Mouse (Mus musculus): Measurements from ENCODE around the gene Ndufaf8. TPM values are rescaled to one million over a fixed set of nuclear protein-coding genes. Genes with fewer than 3 reads are reported as not detected.

The Ndufaf8 gene
- polyA plus RNA-seq, 1 experiment from 2014 or later, result 49.7 TPM

- H3K4me1 ChIP-seq, result peaks cover 13% of the 10 kb centered on the region
- H3K4me2 ChIP-seq (replicated peaks), result no peak overlapping the region
- peak overlapping the region; percentile 24 for H3K27ac ChIP-seq (replicated peaks)
- peak; percentile 46; the same call in 1 of the 2 replicates for ATAC-seq (replicated peaks)
- no peak overlapping the region for H3K4me3 ChIP-seq
- no peak overlapping the region for H3K9ac ChIP-seq (replicated peaks)
- H3K36me3 ChIP-seq, result peaks cover 9% of the 10 kb centered on the region
- 74% methylated on average over 10 of the region's 10 CpGs for WGBS
- H3K27me3 ChIP-seq, result no peaks in the 10 kb centered on the region
- H3K9me3 ChIP-seq, result no peaks in the 10 kb centered on the region
Observed at GRCm38 (mm10) chr11:120119936-120120541, 21.3 kb downstream of the Ndufaf8 start.

DNA sequence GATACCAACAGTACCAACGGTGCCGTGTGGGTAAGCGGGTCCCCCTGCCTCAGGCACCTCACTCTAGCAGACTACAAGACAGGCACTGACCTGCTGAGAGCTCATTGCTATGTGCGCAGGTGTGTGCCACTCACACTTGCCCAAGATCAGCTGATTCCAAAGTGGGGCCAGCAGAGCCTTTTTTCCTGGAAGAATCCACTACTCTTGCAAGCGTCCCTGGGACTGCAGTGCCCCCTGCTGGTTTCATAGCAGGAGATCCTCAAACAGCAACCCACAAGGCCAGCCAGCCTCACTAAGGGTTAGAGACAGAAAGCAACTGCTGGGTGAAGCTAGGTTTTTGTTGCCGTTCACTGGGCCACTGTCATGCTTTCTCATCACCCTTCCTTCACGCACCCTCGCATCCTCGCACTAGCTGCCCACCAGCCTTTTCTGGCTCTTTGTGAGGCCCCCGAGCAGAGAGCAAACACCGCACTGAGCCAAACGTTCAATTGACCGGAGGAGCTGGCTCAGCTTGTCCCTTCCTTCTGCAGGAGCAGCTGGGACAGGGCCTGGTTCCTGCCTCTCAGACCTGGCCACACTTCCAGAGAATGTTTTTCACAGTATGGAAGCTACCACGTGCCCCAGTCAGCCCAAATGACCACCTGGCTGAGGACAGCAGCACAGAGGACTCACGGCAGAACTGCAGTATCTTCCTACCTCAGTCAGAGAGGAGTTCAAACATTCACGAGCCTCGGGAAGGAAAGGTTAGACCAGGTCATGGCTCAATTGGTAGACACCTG, 22.1 kb downstream of the Ndufaf8 start:
- Histone ChIP-seq H3K27me3 (no peaks in the 10 kb centered on the region), H3K9ac (replicated peaks) (no peak overlapping the region), H3K4me1 (peaks cover 13% of the 10 kb centered on the region), H3K4me2 (replicated peaks) (no peak overlapping the region), H3K4me3 (no peak overlapping the region), H3K27ac (replicated peaks) (peak overlapping the region; percentile 24; the same call in 1 of the 2 replicates), H3K36me3 (peaks cover 6% of the 10 kb centered on the region), H3K9me3 (no peaks in the 10 kb centered on the region)
- 83% methylated on average over 17 of the region's 17 CpGs for WGBS
- no peak for ATAC-seq (replicated peaks)

- Histone ChIP-seq H3K9ac (replicated peaks) (no peak overlapping the region), H3K4me1 (peaks cover 13% of the 10 kb centered on the region), H3K27me3 (no peaks in the 10 kb centered on the region), H3K9me3 (no peaks in the 10 kb centered on the region), H3K4me3 (no peak overlapping the region), H3K27ac (replicated peaks) (peak overlapping the region; percentile 44), H3K4me2 (replicated peaks) (no peak overlapping the region), H3K36me3 (peaks cover 9% of the 10 kb centered on the region)
- ATAC-seq (replicated peaks), result no peak
- 73% methylated on average over 12 of the region's 12 CpGs for WGBS
Observed at GRCm38 (mm10) chr11:120122126-120122525, 23.4 kb downstream of the Ndufaf8 start.

GRCm38 (mm10) chr11:120126845-120127244, 28.1 kb downstream of the Ndufaf8 start:
- H3K36me3 ChIP-seq, result peaks cover 17% of the 10 kb centered on the region
- H3K4me3 ChIP-seq, result no peak overlapping the region
- H3K9me3 ChIP-seq, result no peaks in the 10 kb centered on the region
- no peaks in the 10 kb centered on the region for H3K27me3 ChIP-seq
- peaks cover 3% of the 10 kb centered on the region; the same call in 1 of the 2 replicates for H3K4me1 ChIP-seq
- WGBS, result 86% methylated on average over 2 of the region's 2 CpGs
- ATAC-seq (replicated peaks), result no peak
- H3K4me2 ChIP-seq (replicated peaks), result no peak overlapping the region
- no peak overlapping the region for H3K9ac ChIP-seq (replicated peaks)
- H3K27ac ChIP-seq (replicated peaks), result no peak overlapping the region

DNA sequence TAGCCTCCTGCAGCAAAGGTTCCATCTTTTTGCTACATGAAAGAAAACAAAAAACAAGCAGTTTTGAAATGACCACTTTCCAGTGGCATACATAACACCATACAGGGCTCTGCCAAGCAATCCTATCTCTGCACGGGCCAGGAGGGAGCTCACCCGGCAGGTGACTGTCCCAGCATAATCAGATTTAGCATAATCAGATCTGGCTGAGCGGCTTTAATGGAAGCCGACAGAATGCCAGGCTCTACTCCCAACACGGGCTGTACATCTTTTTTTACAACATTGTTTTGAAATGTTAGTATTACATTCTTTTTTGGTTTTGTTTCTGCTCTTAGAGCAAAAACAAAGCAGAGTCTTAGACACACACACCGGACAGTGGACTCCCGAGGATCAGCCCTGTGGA, 30.6 kb downstream of the Ndufaf8 start:
- Histone ChIP-seq H3K4me1 (no peaks in the 10 kb centered on the region), H3K9me3 (no peaks in the 10 kb centered on the region), H3K4me2 (replicated peaks) (no peak overlapping the region), H3K27me3 (no peaks in the 10 kb centered on the region), H3K27ac (replicated peaks) (no peak overlapping the region), H3K9ac (replicated peaks) (no peak overlapping the region), H3K36me3 (peaks cover 29% of the 10 kb centered on the region), H3K4me3 (no peak overlapping the region)
- 75% methylated on average over 7 of the region's 7 CpGs for WGBS
- ATAC-seq (replicated peaks), result no peak

GRCm38 (mm10) chr11:120134148-120134547, 35.4 kb downstream of the Ndufaf8 start:
- 93% methylated on average over 5 of the region's 5 CpGs for WGBS
- Histone ChIP-seq H3K36me3 (peaks cover 21% of the 10 kb centered on the region), H3K4me1 (peaks cover 20% of the 10 kb centered on the region), H3K9me3 (no peaks in the 10 kb centered on the region), H3K27me3 (no peaks in the 10 kb centered on the region), H3K4me3 (no peak overlapping the region), H3K27ac (replicated peaks) (no peak overlapping the region), H3K4me2 (replicated peaks) (no peak overlapping the region), H3K9ac (replicated peaks) (no peak overlapping the region)
- ATAC-seq (replicated peaks), result no peak

DNA sequence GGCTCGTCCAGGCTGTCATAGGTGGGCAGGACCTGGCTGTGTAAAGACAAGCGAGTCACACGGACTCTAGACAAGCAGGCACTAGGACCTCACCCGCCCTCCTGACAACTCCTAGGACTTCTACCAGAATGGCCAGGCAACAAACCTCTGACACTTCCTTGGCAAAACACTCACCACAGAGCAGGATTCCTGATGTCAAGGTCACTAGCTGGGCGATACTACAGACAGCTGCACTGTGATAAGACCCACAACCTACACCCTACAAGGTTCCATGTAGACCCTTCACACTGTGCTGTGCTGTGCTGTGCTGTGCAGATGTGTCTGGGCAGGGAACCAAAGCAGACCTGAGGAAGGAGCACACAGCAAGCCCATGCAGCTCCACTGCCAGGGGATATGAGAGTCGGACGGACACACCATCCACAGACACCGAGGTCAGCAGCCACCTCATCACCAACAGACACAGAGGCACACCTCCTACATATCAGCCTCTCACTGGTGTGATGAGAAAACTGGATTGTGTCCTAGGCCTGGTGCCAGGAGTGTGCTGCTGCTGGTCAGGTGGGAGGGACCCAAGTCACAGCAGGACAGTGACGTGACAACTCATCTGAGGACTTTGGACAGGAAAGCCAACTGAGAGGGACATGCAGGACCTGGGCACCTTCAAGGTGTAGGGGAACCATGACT, 36.3 kb downstream of the Ndufaf8 start:
- 95% methylated on average over 9 of the region's 9 CpGs for WGBS
- Histone ChIP-seq H3K27me3 (no peaks in the 10 kb centered on the region), H3K36me3 (peaks cover 21% of the 10 kb centered on the region), H3K9ac (replicated peaks) (no peak overlapping the region), H3K4me2 (replicated peaks) (no peak overlapping the region), H3K4me3 (no peak overlapping the region), H3K4me1 (peaks cover 20% of the 10 kb centered on the region), H3K9me3 (no peaks in the 10 kb centered on the region), H3K27ac (replicated peaks) (no peak overlapping the region)
- no peak for ATAC-seq (replicated peaks)

DNA sequence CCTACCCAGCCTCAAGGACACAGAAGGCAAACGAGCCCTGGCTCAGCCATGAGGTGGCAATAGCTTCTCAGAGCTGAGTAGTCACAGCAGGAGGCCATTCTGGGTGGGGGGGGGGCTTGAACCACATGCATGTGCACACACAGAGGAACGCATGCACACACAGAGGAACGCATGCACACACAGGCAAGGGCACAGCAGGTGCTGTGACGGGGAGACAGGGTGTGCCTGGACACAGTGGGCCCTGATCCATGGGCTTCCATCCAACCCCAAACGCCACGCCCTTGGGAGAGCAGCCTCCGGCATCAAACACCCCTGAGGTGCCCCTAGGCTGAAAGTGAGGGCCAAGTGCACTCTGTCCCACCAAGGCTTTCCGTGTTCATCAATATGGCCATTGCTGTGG, 37.5 kb downstream of the Ndufaf8 start:
- Histone ChIP-seq H3K4me2 (replicated peaks) (no peak overlapping the region), H3K27ac (replicated peaks) (no peak overlapping the region), H3K4me3 (no peak overlapping the region), H3K27me3 (no peaks in the 10 kb centered on the region), H3K36me3 (peaks cover 21% of the 10 kb centered on the region), H3K9me3 (no peaks in the 10 kb centered on the region), H3K9ac (replicated peaks) (no peak overlapping the region), H3K4me1 (peaks cover 20% of the 10 kb centered on the region)
- no peak for ATAC-seq (replicated peaks)
- 82% methylated on average over 8 of the region's 8 CpGs for WGBS

DNA sequence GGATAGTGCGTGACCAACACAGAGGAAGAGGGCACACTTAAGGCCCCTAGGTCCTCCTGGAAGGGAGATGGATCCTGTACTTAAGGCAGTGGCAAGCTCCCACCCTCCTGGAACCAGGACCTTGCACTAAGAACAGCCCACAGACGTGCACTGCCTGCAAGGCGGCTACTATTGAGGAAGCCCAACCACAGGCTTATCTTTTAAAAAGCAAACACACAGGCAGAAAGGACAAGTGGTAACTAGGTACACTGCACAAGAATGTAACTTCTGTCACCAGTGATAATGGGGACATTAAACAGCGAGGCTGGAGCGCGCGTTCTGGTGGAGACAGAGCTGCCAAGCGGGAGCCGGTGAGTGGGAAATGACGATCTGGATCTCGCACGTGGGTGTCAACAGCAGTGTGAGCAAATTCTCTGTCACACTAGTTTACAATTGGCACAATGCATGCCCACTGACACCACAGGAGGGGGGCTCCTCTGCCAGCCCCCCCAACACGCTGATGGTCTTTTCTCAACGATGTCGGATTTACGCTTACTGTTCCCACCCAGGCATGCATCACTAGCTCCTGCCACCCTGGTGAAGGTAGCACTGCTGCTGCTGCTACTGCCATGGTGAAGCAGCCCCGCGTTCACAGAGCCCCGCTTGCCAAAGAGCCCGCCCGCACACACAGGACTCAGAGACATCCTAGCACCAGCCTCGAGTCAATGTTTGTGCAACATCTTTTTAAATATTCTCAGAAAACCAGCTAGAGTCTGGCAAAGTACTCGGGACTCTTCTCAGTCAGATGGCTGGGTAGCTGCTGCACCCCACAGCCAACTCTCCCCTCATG, 38.3 kb downstream of the Ndufaf8 start:
- no peak overlapping the region for H3K9ac ChIP-seq (replicated peaks)
- no peak overlapping the region for H3K4me2 ChIP-seq (replicated peaks)
- H3K9me3 ChIP-seq, result no peaks in the 10 kb centered on the region
- no peak overlapping the region for H3K27ac ChIP-seq (replicated peaks)
- no peaks in the 10 kb centered on the region for H3K27me3 ChIP-seq
- peaks cover 21% of the 10 kb centered on the region for H3K36me3 ChIP-seq
- ATAC-seq (replicated peaks), result 0 out of 2 replicates have a peak, but pooled peaks have one; percentile 46
- 55% methylated on average over 23 of the region's 23 CpGs for WGBS
- no peak overlapping the region for H3K4me3 ChIP-seq
- H3K4me1 ChIP-seq, result peaks cover 20% of the 10 kb centered on the region

DNA sequence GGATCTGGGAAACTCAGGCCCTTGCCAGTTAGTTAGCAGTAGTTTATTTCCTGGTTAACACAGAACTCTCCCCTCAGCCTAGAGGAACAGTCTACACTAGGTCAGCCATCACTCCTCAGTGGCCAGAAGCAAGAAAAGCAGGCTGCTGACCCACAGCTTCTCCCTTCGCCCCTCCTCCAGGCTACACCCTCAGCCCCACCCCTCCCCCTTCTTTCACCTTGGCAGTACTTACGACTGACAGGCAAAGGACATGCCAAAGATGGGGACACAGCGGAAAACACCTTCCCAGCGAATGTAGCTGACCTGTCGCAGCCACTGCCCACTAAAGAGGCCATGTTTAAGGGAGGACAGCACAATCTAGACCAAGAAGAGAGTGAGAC, 38.9 kb downstream of the Ndufaf8 start:
- WGBS, result 56% methylated on average over 5 of the region's 5 CpGs
- no peaks in the 10 kb centered on the region for H3K27me3 ChIP-seq
- H3K4me3 ChIP-seq, result no peak overlapping the region
- no peak overlapping the region for H3K4me2 ChIP-seq (replicated peaks)
- H3K9ac ChIP-seq (replicated peaks), result no peak overlapping the region
- peaks cover 20% of the 10 kb centered on the region for H3K4me1 ChIP-seq
- ATAC-seq (replicated peaks), result no peak
- H3K36me3 ChIP-seq, result peaks cover 19% of the 10 kb centered on the region
- no peaks in the 10 kb centered on the region for H3K9me3 ChIP-seq
- H3K27ac ChIP-seq (replicated peaks), result no peak overlapping the region

DNA sequence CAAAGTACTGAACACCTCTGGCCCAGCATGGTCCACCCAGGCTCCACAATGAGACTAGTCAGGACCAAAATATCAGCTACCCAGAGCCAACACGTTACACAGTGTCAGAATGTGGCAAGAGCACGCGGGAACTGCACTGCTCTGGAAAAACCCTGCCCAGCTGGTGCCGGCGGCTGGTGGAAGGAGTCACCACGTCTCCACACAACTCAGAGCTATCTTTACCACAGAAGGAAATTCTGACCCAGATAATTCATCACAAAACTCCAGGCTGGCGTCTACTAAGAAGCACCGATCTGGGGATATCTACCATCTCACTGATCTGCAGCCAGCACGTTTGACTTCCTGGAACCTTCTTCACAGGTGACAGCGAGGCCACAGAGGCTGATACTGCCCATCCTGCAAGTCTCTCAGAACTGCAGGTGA, 40.6 kb downstream of the Ndufaf8 start:
- Histone ChIP-seq H3K36me3 (peaks cover 8% of the 10 kb centered on the region), H3K9ac (replicated peaks) (no peak overlapping the region), H3K4me1 (peaks cover 25% of the 10 kb centered on the region), H3K27me3 (no peaks in the 10 kb centered on the region), H3K9me3 (no peaks in the 10 kb centered on the region), H3K27ac (replicated peaks) (no peak overlapping the region), H3K4me2 (replicated peaks) (no peak overlapping the region), H3K4me3 (no peak overlapping the region)
- 93% methylated on average over 10 of the region's 10 CpGs for WGBS
- no peak for ATAC-seq (replicated peaks)
